Mouse (Mus musculus) forebrain, postnatal 0 days (tissue): ENCODE measurements at regions not wholly inside any gene's neighbourhood (a gene's known extent, or its start where the extent isn't known, plus 50 kb on each side); places are given as distances from the start of the nearest gene placed in this dataset.
"Not testable (repeated sequence)": the region's sequence is repeated elsewhere in the genome, so short reads cannot be mapped to it uniquely, and the experiment has no call there.

Experiments used
- ATAC-seq: fragments of 200-750 bp; cut with Nextera tagmentation; 2 replicates; pipeline ENCODE4 v1.8.0; 2017; ENCODE audit warnings: mild to moderate bottlenecking, moderate library complexity
- DNase-seq: peaks from one replicate; pipeline ENCODE4 v3.0.0-alpha.2; 2015
- H3K27ac ChIP-seq: fragments of 300-500 bp; sonication (generic); 2 replicates; pipeline ENCODE4 v1.5.1; 2014; ENCODE audit warnings: low read depth, mild to moderate bottlenecking, antibody characterized with exemption, low read length, moderate library complexity, mixed read lengths
- H3K27me3 ChIP-seq: fragments of 300-500 bp; sonication (generic); 2 replicates; pipeline ENCODE4 v1.6.1; 2014; ENCODE audit warnings: mild to moderate bottlenecking, low read length, mixed read lengths; ENCODE audit not compliant: insufficient read depth
- H3K36me3 ChIP-seq: fragments of 300-500 bp; sonication (generic); 2 replicates; pipeline ENCODE4 v1.6.1; 2014; ENCODE audit warnings: mild to moderate bottlenecking, moderate library complexity; ENCODE audit not compliant: insufficient read depth
- H3K4me1 ChIP-seq: fragments of 300-500 bp; sonication (generic); 2 replicates; pipeline ENCODE4 v1.6.1; 2014; ENCODE audit warnings: antibody characterized with exemption; ENCODE audit not compliant: insufficient read depth
- H3K4me2 ChIP-seq: fragments of 300-500 bp; sonication (generic); 2 replicates; pipeline ENCODE4 v1.6.1; 2014; ENCODE audit warnings: low read depth, mild to moderate bottlenecking, moderate library complexity
- H3K4me3 ChIP-seq: fragments of 300-500 bp; sonication (generic); 2 replicates; pipeline ENCODE4 v1.5.1; 2014; ENCODE audit warnings: low read depth, low read length, mixed read lengths
- H3K9ac ChIP-seq: fragments of 300-500 bp; sonication (generic); 2 replicates; pipeline ENCODE4 v1.6.1; 2014; ENCODE audit warnings: mild to moderate bottlenecking
- H3K9me3 ChIP-seq: fragments of 300-500 bp; sonication (generic); 2 replicates; pipeline ENCODE4 v1.6.1; 2016; ENCODE audit warnings: low read length
- CTCF ChIP-seq: sonication (generic); IDR thresholded peaks from 2 replicates; pipeline ENCODE4 v1.5.1; 2016; ENCODE audit warnings: antibody characterized with exemption, control low read depth, low read depth
- WGBS: fragments of 180-500 bp; shearing (Covaris S2); extraction: QIAGEN DNeasy Blood & Tissue Kit; methylation state at CpG from one replicate; pipeline ENCODE4 v1.1.7; 2014; 5-methylcytosine and 5-hydroxymethylcytosine counted together

GRCm38 (mm10) chr19:27641001-27641400 lies 211.4 kb upstream of the Pum3 start:
- ATAC-seq (no peak), DNase-seq (no peak)
- Histone ChIP-seq H3K27ac (no peak overlapping the region), H3K9ac (no peak overlapping the region), H3K27me3 (no peaks in the 10 kb centered on the region), H3K4me2 (no peak overlapping the region), H3K9me3 (no peaks in the 10 kb centered on the region), H3K4me3 (no peak overlapping the region), H3K36me3 (no peaks in the 10 kb centered on the region), H3K4me1 (no peaks in the 10 kb centered on the region)
- no peak for TF ChIP-seq CTCF
- 29% methylated on average over 3 of the region's 3 CpGs for WGBS

DNA sequence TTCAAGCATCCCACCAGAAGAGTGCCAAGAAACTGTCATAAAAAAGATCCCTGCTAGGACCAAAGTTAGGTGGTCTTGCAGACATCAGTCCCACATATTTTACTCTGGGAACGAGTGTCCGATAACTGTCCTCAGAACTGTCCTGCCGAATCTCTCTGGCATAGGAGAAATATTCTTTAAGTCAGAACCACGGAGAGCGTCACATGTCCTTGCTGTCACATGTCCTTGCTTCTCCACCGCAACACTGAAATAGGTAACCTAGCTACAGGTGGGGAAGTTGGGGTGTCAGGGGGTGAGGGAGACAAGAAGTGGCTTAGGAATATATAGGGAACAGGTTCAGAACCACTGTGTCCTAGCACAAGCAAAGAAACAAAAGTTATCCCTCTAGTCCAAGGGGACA lies 203.5 kb upstream of the Pum3 start:
- ATAC-seq, result no peak
- no peak for DNase-seq

GRCm38 (mm10) chr19:27627626-27628025 lies 198.0 kb upstream of the Pum3 start:
- Histone ChIP-seq H3K27me3 (no peaks in the 10 kb centered on the region), H3K9ac (no peak overlapping the region), H3K4me2 (no peak overlapping the region), H3K4me1 (no peaks in the 10 kb centered on the region), H3K4me3 (no peak overlapping the region), H3K36me3 (no peaks in the 10 kb centered on the region), H3K9me3 (no peaks in the 10 kb centered on the region), H3K27ac (no peak overlapping the region)
- WGBS, result 92% methylated on average over 1 of the region's 1 CpGs
- no peak for TF ChIP-seq CTCF
- DNase-seq (no peak), ATAC-seq (no peak)

More for the DNA sequence above, 203.5 kb upstream of the Pum3 start:
- Histone ChIP-seq H3K4me2 (no peak overlapping the region), H3K27ac (no peak overlapping the region), H3K9ac (no peak overlapping the region), H3K4me1 (no peaks in the 10 kb centered on the region), H3K9me3 (no peaks in the 10 kb centered on the region), H3K36me3 (no peaks in the 10 kb centered on the region), H3K4me3 (no peak overlapping the region), H3K27me3 (no peaks in the 10 kb centered on the region)
- no peak for TF ChIP-seq CTCF
- WGBS, result 83% methylated on average over 6 of the region's 6 CpGs

- no peak for TF ChIP-seq CTCF
- H3K27ac ChIP-seq, result no peak overlapping the region
- no peak overlapping the region for H3K4me3 ChIP-seq
- H3K4me2 ChIP-seq, result no peak overlapping the region
- DNase-seq (no peak), ATAC-seq (no peak)
- no peaks in the 10 kb centered on the region for H3K36me3 ChIP-seq
- WGBS, result 81% methylated on average over 5 of the region's 5 CpGs
- no peaks in the 10 kb centered on the region for H3K9me3 ChIP-seq
- no peak overlapping the region for H3K9ac ChIP-seq
- H3K27me3 ChIP-seq, result no peaks in the 10 kb centered on the region
- H3K4me1 ChIP-seq, result no peaks in the 10 kb centered on the region
Observed at GRCm38 (mm10) chr19:27617522-27617921, 187.9 kb upstream of the Pum3 start.

GRCm38 (mm10) chr19:27606933-27607332 lies 177.3 kb upstream of the Pum3 start:
- ATAC-seq, result no peak
- H3K27ac ChIP-seq, result no peak overlapping the region

GRCm38 (mm10) chr19:27603296-27603695 lies 173.7 kb upstream of the Pum3 start:
- Histone ChIP-seq H3K27me3 (no peaks in the 10 kb centered on the region), H3K9me3 (no peaks in the 10 kb centered on the region), H3K4me1 (peaks cover 7% of the 10 kb centered on the region; the same call in 1 of the 2 replicates), H3K36me3 (no peaks in the 10 kb centered on the region), H3K4me2 (no peak overlapping the region), H3K4me3 (no peak overlapping the region), H3K9ac (no peak overlapping the region), H3K27ac (no peak overlapping the region)
- TF ChIP-seq CTCF, result no peak
- 15% methylated on average over 8 of the region's 8 CpGs for WGBS
- no peak for ATAC-seq
- no peak for DNase-seq

More at GRCm38 (mm10) chr19:27606933-27607332, 177.3 kb upstream of the Pum3 start:
- H3K4me1 ChIP-seq, result no peaks in the 10 kb centered on the region
- 92% methylated on average over 2 of the region's 2 CpGs for WGBS
- H3K4me3 ChIP-seq, result no peak overlapping the region
- DNase-seq, result no peak
- H3K9me3 ChIP-seq, result no peaks in the 10 kb centered on the region
- no peak for TF ChIP-seq CTCF
- no peak overlapping the region for H3K9ac ChIP-seq
- no peak overlapping the region for H3K4me2 ChIP-seq
- H3K27me3 ChIP-seq, result no peaks in the 10 kb centered on the region
- H3K36me3 ChIP-seq, result no peaks in the 10 kb centered on the region

GRCm38 (mm10) chr19:27601551-27601950 lies 171.9 kb upstream of the Pum3 start:
- WGBS, result 83% methylated on average over 3 of the region's 3 CpGs
- no peak for ATAC-seq
- Histone ChIP-seq H3K4me2 (no peak overlapping the region), H3K9ac (no peak overlapping the region), H3K9me3 (no peaks in the 10 kb centered on the region), H3K27me3 (no peaks in the 10 kb centered on the region), H3K27ac (no peak overlapping the region), H3K4me1 (peaks cover 7% of the 10 kb centered on the region; the same call in 1 of the 2 replicates), H3K36me3 (no peaks in the 10 kb centered on the region), H3K4me3 (no peak overlapping the region)
- no peak for TF ChIP-seq CTCF
- no peak for DNase-seq

DNA sequence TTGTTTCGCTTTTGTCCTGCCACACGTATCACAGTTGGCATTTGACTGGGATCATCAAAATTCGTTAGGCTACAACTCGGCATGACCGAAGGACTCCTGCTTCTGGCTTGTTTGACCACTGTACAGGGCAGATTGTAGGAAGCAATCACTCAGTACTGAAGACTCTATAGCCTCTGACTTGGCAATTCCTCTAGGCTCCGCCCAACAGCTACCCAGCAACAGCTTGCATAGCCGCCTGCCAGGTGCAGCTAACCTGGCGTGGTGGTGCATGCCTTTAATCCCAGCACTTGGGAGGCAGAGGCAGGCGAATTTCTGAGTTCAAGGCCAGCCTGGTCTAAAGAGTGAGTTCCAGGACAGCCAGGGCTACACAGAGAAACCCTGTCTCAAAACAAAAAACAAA lies 170.8 kb upstream of the Pum3 start:
- not testable (repeated sequence) for H3K4me3 ChIP-seq, H3K27me3 ChIP-seq, H3K4me1 ChIP-seq, DNase-seq, H3K9me3 ChIP-seq, H3K9ac ChIP-seq, H3K4me2 ChIP-seq, H3K27ac ChIP-seq, H3K36me3 ChIP-seq, ATAC-seq
- WGBS, result 82% methylated on average over 9 of the region's 9 CpGs
